Mouse (Mus musculus) ES-Bruce4 (cell line): ENCODE results near the gene OR5BS1P.

Experiments used
- CTCF ChIP-seq: IDR thresholded peaks from one replicate; pipeline ENCODE4 v1.8.1; 2011; ENCODE audit warnings: low read depth, low read length
- EP300 ChIP-seq: IDR thresholded peaks from 2 replicates; pipeline ENCODE4 v1.6.1; 2011; ENCODE audit warnings: low read depth, low read length; ENCODE audit not compliant: insufficient read depth
- POLR2A ChIP-seq: IDR thresholded peaks from one replicate; pipeline ENCODE4 v1.8.1; 2011; ENCODE audit warnings: low read length; ENCODE audit not compliant: insufficient read depth

DNA sequence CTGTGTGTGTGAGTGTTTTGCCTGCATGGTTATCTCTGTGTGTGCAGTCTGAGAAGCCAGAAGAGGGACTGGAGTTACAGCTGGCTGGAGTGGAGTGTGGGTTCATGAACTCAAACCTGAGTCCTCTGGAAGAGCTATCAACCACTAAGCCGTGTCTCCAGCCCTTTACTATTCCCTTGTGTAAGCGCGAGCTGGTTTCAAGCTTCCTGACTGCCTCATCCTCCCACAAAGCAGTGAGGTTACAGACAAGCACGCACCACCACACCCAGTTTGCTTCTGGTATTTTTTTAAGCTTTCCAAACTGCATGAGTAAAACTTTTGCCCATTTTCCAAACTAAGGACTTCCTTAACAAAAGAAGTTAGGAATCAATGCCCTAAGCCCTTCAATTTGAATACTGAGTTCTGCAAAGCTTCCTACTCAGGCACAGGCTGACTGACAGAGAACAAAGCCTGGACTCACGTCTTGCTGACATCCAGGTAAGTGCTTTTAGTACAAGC is 58.4 kb downstream of the OR5BS1P start:
- TF ChIP-seq CTCF (no peak), POLR2A (no peak), EP300 (no peak)
